Mouse (Mus musculus): Measurements from ENCODE around the gene Mfsd4b3. TPM values are rescaled to one million over a fixed set of nuclear protein-coding genes. Genes with fewer than 3 reads are reported as not detected.
"Not testable (repeated sequence)": the region's sequence is repeated elsewhere in the genome, so short reads cannot be mapped to it uniquely, and the experiment has no call there.

Mfsd4b3 gene
- total RNA-seq, 2 experiments from 2014 or later: not detected

DNA sequence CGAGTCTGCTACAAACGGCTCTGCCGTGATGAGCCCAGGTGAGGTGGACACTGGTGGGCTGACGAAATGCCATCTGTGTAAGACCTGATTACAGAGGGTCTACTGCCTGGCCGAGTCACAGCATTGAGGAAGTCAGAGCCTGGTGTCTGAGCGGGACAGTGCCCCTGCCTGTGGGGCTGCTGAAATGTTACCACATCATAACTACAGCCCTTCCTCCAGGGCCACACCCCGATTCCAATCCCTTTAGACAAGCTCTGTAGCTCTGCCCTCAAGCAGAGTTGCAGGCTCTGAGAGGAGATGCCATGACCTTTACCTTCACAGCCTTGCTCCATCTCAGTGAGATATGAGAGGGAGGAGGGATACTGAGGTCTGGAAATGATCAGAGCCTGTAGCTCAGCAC, 23.4 kb downstream of the Mfsd4b3 start:
- no peak for ATAC-seq (replicated peaks; ENCODE audit: low FRiP score, poor library complexity, severe bottlenecking)

GRCm38 (mm10) chr10:39926616-39927139, 33.3 kb downstream of the Mfsd4b3 start, which contains the start of gene Mfsd4b2:
TSS of gene Mfsd4b2 (minus strand) at chr10:39926923.
- ATAC-seq (replicated peaks; ENCODE audit: low FRiP score, poor library complexity, severe bottlenecking): no peak

GRCm38 (mm10) chr10:39924556-39924955, 35.4 kb downstream of the Mfsd4b3 start:
- ATAC-seq (replicated peaks; ENCODE audit: low FRiP score, poor library complexity, severe bottlenecking): not testable (repeated sequence)

- no peak for ATAC-seq (replicated peaks; ENCODE audit: low FRiP score, poor library complexity, severe bottlenecking)
Observed at GRCm38 (mm10) chr10:39912616-39913015, 47.3 kb downstream of the Mfsd4b3 start.

- ATAC-seq (replicated peaks; ENCODE audit: low FRiP score, poor library complexity, severe bottlenecking): no peak
Observed at GRCm38 (mm10) chr10:39908768-39909441, 51.0 kb downstream of the Mfsd4b3 start.

DNA sequence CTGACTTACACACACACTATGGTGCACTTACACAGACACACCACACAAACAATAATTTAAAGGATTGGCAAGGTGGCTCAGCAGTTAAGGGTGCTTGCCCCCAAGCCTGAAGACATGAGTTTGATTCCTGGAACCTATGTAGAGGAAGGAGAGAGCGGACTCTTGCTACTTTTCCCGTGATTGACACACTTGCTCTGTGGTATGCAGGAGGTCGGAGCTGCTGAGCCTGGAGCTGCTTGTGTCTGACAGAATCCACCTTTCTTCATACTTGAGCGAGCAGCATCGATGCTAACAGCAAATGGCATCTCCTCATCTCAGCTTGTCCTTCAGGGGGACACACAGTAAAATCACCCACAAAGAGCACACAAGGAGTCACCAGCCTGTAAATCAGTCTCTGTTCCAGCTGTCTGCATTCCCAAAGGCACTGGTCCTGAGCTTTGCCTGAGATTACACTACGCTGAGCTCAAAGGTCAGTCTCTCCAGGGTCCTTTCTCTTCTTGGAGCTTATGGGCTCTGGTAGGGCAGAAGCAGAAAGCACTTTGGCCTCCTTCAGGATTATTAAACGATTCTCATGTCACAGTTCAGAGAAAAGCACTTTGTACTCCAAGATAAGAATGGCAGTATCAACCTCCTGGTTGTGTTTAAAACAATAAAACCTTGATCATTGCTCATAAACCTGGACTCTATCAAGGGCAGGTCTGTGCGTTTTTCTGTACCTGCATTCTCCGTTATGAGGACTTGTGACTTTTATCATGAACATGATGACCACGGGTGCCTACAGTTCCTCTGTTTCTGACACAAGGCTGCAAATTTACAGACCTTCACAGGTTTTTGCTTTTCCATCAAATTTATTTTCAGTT, 52.9 kb downstream of the Mfsd4b3 start:
- ATAC-seq (replicated peaks; ENCODE audit: low FRiP score, poor library complexity, severe bottlenecking): no peak

DNA sequence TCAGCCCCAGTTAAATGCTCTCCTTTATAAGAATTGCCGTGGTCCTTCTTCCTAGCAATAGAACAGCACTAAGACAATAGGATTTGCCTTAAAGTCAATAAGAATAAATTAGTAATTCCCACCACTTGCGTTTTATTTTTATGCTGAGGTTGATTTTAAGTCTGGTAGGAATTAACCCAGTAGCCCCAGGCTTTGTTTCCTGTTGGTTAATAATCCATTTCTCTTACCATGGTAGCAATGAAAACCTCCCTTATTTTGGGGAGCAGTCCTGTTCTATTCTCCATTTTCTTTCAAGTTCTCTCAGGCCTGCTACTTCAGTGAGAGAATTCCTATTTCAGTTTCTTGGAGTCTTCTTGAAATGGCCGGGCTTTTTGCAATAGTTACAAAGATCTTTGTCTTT, 55.8 kb downstream of the Mfsd4b3 start:
- no peak for ATAC-seq (replicated peaks; ENCODE audit: low FRiP score, poor library complexity, severe bottlenecking)

GRCm38 (mm10) chr10:39898874-39899371, 61.0 kb downstream of the Mfsd4b3 start, which contains the start of gene Mfsd4b4:
TSS of gene Mfsd4b4 (minus strand) at chr10:39899238.
- peak; percentile 78 for ATAC-seq (replicated peaks; ENCODE audit: low FRiP score, poor library complexity, severe bottlenecking)

Other genes starting within 250 kb of the Mfsd4b3 start
- 52.6 and 77.5 TPM in 2 replicates for gene Rev3l, start 228.0 kb downstream of the Mfsd4b3 start, total RNA-seq (2015; ENCODE audit: low replicate concordance)
- gene Rev3l, start 228.0 kb downstream of the Mfsd4b3 start, total RNA-seq (2017; ENCODE audit: low replicate concordance): 49.8 and 56.7 TPM in 2 replicates
- gene Mfsd4b4, start 60.9 kb downstream of the Mfsd4b3 start, total RNA-seq (2015; ENCODE audit: low replicate concordance): 1.8 TPM in 1 of 2 replicates, not detected in the other
- gene Mfsd4b4, start 60.9 kb downstream of the Mfsd4b3 start, total RNA-seq (2017; ENCODE audit: low replicate concordance): 0.23 TPM in 1 of 2 replicates, not detected in the other
- not detected in 2 replicates for gene Mfsd4b2, start 33.2 kb downstream of the Mfsd4b3 start, total RNA-seq (2015; ENCODE audit: low replicate concordance)
- gene Mfsd4b2, start 33.2 kb downstream of the Mfsd4b3 start, total RNA-seq (2017; ENCODE audit: low replicate concordance): not detected in 2 replicates
- gene Mfsd4b5, start 26.5 kb upstream of the Mfsd4b3 start, total RNA-seq (2015; ENCODE audit: low replicate concordance): not detected in 2 replicates
- not detected in 2 replicates for gene Mfsd4b5, start 26.5 kb upstream of the Mfsd4b3 start, total RNA-seq (2017; ENCODE audit: low replicate concordance)
- not detected in 2 replicates for gene Mfsd4b1, start 65.1 kb upstream of the Mfsd4b3 start, total RNA-seq (2015; ENCODE audit: low replicate concordance)
- gene Mfsd4b1, start 65.1 kb upstream of the Mfsd4b3 start, total RNA-seq (2017; ENCODE audit: low replicate concordance): not detected in 2 replicates
- gene Slc16a10, start 182.1 kb upstream of the Mfsd4b3 start, total RNA-seq (2015; ENCODE audit: low replicate concordance): 431 and 444 TPM in 2 replicates
- gene Slc16a10, start 182.1 kb upstream of the Mfsd4b3 start, total RNA-seq (2017; ENCODE audit: low replicate concordance): 329 and 368 TPM in 2 replicates